Mouse (Mus musculus) hindbrain, embryonic 10.5 days (tissue): Measurements from ENCODE around the gene Tmem106c. TPM values are rescaled to one million over a fixed set of nuclear protein-coding genes. Genes with fewer than 3 reads are reported as not detected.

Experiments
- DNase-seq: peaks from one replicate; pipeline ENCODE4 v3.0.0-alpha.2; 2017; ENCODE audit warnings: low spot score
- H3K27ac ChIP-seq: fragments of 300-500 bp; sonication (generic); 2 replicates; pipeline ENCODE4 v1.5.1; 2016; ENCODE audit warnings: mild to moderate bottlenecking, moderate library complexity
- H3K27me3 ChIP-seq: fragments of 300-500 bp; sonication (generic); 2 replicates; pipeline ENCODE4 v1.6.1; 2016; ENCODE audit warnings: mild to moderate bottlenecking; ENCODE audit not compliant: poor library complexity, insufficient read depth, severe bottlenecking
- H3K36me3 ChIP-seq: fragments of 300-500 bp; sonication (generic); 2 replicates; pipeline ENCODE4 v1.6.1; 2016; ENCODE audit warnings: mild to moderate bottlenecking, moderate library complexity
- H3K4me1 ChIP-seq: fragments of 300-500 bp; sonication (generic); replicated peaks from 2 replicates; pipeline ENCODE4 v1.6.1; 2016; ENCODE audit warnings: mild to moderate bottlenecking
- H3K4me3 ChIP-seq: fragments of 300-500 bp; sonication (generic); 2 replicates; pipeline ENCODE4 v1.5.1; 2016; ENCODE audit warnings: mild to moderate bottlenecking, moderate library complexity
- H3K9me3 ChIP-seq: fragments of 300-500 bp; sonication (generic); 2 replicates; pipeline ENCODE4 v1.6.1; 2016; ENCODE audit warnings: mild to moderate bottlenecking, moderate library complexity
- whole genome bisulfite sequencing: fragments of 180-500 bp; shearing (Covaris S2); methylation state at CpG from one replicate; pipeline ENCODE4 v1.1.7; 2016; 5-methylcytosine and 5-hydroxymethylcytosine counted together
- polyA plus RNA-seq: library from polyadenylated mRNA; unstranded; fragments of >200 nt; fragmentation: Nextera tagmentation; extraction: Ambion mirVana; gene quantifications from 2 replicates; pipeline ENCODE4 v1.2.1, GENCODE M21; 2016

Tmem106c gene
- polyA plus RNA-seq, 1 experiment from 2014 or later = 58.9 TPM

DNA sequence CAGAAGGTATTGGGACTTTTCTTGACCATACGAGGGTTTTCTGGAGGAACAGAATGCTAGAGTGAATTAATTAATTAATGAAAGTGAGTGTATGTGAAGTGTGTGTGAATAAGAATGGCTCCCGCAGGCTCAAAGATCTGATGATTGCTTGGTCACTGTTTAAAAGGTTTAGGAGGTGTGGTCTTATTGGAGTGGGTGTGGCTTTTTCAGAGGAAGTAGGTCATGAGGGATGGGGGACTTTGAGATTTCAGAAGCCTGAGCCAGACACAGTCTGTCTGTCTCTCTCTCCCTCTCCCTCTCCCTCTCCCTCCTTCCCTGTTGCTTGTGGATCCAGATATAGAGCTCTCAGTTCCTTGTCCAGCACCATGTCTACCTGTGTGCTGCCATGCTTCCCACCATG is 22.7 kb upstream of the Tmem106c start:
- Histone ChIP-seq H3K4me3 (no peak overlapping the region), H3K9me3 (no peaks in the 10 kb centered on the region), H3K4me1 (peaks cover 13% of the 10 kb centered on the region), H3K36me3 (no peaks in the 10 kb centered on the region), H3K27ac (no peak overlapping the region), H3K27me3 (no peaks in the 10 kb centered on the region)
- no peak for DNase-seq
- 91% methylated on average over 2 of the region's 2 CpGs for WGBS

DNA sequence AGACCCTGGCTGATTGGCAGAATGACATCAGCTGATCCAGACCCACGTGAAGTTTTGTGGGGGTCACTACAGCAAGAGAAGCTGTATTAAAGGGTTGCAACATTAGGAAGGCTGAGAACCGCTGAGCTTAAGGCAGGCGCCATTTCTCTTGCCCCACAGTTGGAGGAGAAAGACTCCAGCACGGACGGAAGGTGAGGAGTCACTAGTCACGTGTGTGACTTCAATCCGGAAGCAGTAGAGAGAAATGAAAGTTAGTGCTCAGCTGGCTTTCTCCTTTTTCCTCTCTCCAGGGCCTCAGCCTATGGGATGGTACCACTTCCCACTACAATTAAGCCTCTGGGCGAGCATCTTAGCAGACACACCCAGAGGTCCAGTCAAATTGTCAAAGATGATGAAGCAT is 21.5 kb upstream of the Tmem106c start:
- DNase-seq = no peak
- H3K27ac ChIP-seq = no peak overlapping the region
- 91% methylated on average over 8 of the region's 8 CpGs for WGBS
- no peaks in the 10 kb centered on the region for H3K9me3 ChIP-seq
- no peaks in the 10 kb centered on the region for H3K36me3 ChIP-seq
- H3K27me3 ChIP-seq = no peaks in the 10 kb centered on the region
- H3K4me3 ChIP-seq = no peak overlapping the region
- peaks cover 13% of the 10 kb centered on the region for H3K4me1 ChIP-seq

DNA sequence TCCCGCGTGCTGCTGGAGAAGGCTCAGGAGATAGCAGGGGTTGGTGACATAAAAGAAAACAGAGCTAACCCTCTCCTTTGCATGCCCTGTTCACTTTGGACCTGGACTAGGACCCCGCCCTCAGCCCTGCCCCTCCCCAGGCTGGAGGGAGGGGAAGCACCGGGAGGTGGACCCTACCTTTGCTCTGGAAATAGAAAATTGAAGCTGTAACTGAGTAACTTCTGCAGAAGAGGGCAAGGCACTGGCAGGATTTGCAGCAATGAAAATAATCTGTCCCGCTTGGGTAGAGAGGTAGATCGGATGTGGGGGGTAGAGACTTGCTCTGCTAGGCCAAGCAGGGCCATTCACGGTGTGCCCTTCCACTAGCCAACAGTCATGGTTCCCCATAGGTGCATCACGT is 20.6 kb upstream of the Tmem106c start:
- Histone ChIP-seq H3K27me3 (no peaks in the 10 kb centered on the region), H3K4me1 (peaks cover 13% of the 10 kb centered on the region), H3K27ac (no peak overlapping the region), H3K36me3 (no peaks in the 10 kb centered on the region), H3K9me3 (no peaks in the 10 kb centered on the region), H3K4me3 (no peak overlapping the region)
- DNase-seq = no peak
- 89% methylated on average over 8 of the region's 8 CpGs for WGBS

DNA sequence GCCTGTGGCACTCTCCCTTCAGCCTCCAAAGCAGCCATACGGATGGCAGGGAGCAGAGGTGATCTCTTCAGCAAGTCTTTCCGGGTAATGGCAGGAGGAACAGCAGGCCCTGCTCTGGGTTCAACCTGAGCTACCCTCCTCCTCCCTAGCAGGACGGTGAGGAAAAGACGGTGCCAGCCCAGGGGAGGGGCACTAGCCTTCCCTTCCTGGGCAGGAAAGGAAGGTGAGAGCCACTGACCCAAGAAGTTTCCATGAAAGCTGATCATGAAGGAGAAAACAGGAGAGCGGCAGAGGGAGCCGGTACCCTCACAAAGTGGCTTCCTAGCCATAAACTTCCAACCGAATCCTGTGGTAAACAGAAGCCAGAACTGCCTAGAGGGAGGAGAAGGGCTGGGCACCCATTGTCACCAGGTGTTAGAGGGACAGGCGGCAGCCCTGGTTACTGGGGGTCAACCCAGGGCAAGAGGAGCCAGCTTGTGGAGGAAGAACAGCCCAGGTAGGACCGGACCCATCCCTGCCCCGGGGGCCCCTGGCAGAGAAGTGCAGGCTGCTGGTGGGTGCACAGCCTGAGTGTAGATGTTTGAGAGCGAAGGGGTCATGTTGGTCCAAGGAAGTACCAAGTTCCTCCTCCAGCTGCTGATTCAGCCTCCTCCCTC is 19.0 kb upstream of the Tmem106c start:
- Histone ChIP-seq H3K27ac (no peak overlapping the region), H3K36me3 (no peaks in the 10 kb centered on the region), H3K4me3 (no peak overlapping the region), H3K4me1 (peaks cover 17% of the 10 kb centered on the region), H3K9me3 (no peaks in the 10 kb centered on the region), H3K27me3 (peaks cover 9% of the 10 kb centered on the region; the same call in 1 of the 2 replicates)
- 82% methylated on average over 11 of the region's 11 CpGs for WGBS
- DNase-seq = no peak

DNA sequence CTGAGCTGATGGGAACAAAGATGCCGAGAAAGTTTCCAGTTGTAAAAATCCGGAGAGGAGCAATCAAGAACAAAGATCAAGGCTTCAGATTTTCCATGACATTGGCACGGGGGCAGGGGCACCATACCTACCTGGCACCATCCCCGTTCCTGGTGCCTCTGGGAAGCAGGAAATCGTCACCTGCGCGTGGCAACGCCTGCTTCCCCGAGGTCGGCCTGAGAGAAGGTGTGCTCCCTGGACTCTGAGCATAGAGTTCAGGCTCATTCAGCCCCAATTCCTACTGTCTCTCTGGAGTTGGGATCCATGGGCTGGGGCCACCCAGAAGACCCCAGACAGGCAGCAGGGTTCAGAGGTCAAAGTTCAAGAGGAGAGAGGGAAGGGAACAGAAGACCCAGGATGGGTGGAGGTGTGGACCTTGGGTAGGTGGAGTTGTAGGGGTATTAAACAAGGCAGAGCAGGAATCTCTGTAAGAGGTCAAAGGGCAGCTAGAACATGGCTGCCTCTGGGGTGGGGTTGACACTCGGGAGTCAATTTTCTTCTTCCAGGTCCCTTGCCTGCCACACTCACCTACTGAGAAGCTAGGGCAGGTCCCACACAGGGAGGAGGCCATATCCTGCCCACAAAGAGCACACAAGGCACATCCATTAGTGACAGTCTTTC is 18.2 kb upstream of the Tmem106c start:
- H3K9me3 ChIP-seq = no peaks in the 10 kb centered on the region
- no peak overlapping the region for H3K4me3 ChIP-seq
- WGBS = 78% methylated on average over 11 of the region's 11 CpGs
- no peak for DNase-seq
- H3K27me3 ChIP-seq = peaks cover 9% of the 10 kb centered on the region; the same call in 1 of the 2 replicates
- H3K36me3 ChIP-seq = no peaks in the 10 kb centered on the region
- H3K4me1 ChIP-seq = peaks cover 17% of the 10 kb centered on the region
- no peak overlapping the region for H3K27ac ChIP-seq

DNA sequence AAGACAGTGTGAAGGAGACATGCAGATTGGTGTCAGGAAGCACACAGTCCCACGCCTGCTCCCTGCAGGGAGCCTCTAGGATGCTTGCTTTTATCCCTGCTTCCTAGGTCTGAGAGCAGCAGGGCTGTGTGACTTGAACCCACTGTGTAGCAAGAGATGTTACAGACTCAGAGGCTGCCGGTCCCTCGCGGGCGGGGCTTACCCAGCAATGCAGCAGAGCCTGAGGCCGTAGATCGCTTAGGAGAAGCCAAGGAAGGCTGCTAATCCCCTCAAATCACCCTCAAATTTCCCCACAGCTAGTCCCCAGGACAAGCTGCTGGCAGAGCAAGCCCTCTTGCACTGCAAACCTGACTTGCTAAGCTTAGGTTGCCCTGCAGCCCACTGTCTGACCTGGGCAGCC is 15.3 kb upstream of the Tmem106c start:
- Histone ChIP-seq H3K4me3 (no peak overlapping the region), H3K36me3 (no peaks in the 10 kb centered on the region), H3K27me3 (peaks cover 31% of the 10 kb centered on the region), H3K27ac (peak overlapping the region; percentile 62; the same call in 1 of the 2 replicates), H3K4me1 (peaks cover 32% of the 10 kb centered on the region), H3K9me3 (no peaks in the 10 kb centered on the region)
- DNase-seq = no peak
- 41% methylated on average over 7 of the region's 7 CpGs for WGBS

DNA sequence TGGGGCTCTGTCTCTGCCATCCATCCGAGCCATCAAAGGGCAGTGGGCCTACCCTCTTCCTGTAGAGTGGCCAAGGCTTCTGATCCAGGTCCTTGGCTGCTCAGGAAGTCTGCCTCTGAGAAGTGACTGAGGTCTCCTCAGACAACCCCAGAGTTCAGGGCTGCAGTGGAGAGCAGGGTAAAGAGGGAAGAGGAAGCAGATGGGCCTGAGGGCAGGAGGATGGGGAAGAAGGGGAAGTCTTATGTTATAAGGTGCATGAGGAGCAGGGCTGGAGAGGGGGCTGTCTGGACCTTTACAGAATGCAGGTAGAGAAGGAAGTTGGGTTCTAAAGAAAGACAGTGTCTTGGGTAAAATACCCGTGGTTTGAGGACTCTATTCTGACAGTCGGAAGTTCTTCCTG is 14.3 kb upstream of the Tmem106c start:
- Histone ChIP-seq H3K27ac (0 out of 2 replicates have a peak overlapping the region, but pooled peaks have one; percentile 62), H3K4me3 (no peak overlapping the region), H3K36me3 (no peaks in the 10 kb centered on the region), H3K27me3 (peaks cover 34% of the 10 kb centered on the region), H3K4me1 (peaks cover 33% of the 10 kb centered on the region), H3K9me3 (no peaks in the 10 kb centered on the region)
- 85% methylated on average over 3 of the region's 3 CpGs for WGBS
- DNase-seq = no peak

DNA sequence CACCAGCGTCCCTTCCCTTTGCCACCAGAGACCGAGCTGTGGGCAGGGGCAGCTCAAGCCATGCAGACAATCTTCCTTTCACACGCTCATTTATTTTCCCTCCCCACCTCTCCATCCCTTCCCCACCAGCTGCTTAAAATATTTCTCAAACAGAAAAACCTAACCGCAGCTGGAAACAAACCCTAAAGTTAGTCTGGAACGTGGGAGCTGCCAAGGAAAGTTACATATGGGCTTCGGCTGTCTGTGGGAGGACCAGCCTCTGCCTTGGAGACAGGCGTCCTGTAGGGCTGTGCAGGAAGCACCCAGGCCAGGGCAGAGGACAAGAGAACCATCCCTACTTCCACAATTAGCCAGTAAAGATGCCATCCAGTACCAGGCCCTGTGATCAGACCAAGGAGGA is 13.8 kb upstream of the Tmem106c start:
- Histone ChIP-seq H3K27ac (no peak overlapping the region), H3K4me3 (no peak overlapping the region), H3K36me3 (no peaks in the 10 kb centered on the region), H3K4me1 (peaks cover 37% of the 10 kb centered on the region), H3K27me3 (peaks cover 34% of the 10 kb centered on the region), H3K9me3 (no peaks in the 10 kb centered on the region)
- 82% methylated on average over 7 of the region's 7 CpGs for WGBS
- DNase-seq = no peak

DNA sequence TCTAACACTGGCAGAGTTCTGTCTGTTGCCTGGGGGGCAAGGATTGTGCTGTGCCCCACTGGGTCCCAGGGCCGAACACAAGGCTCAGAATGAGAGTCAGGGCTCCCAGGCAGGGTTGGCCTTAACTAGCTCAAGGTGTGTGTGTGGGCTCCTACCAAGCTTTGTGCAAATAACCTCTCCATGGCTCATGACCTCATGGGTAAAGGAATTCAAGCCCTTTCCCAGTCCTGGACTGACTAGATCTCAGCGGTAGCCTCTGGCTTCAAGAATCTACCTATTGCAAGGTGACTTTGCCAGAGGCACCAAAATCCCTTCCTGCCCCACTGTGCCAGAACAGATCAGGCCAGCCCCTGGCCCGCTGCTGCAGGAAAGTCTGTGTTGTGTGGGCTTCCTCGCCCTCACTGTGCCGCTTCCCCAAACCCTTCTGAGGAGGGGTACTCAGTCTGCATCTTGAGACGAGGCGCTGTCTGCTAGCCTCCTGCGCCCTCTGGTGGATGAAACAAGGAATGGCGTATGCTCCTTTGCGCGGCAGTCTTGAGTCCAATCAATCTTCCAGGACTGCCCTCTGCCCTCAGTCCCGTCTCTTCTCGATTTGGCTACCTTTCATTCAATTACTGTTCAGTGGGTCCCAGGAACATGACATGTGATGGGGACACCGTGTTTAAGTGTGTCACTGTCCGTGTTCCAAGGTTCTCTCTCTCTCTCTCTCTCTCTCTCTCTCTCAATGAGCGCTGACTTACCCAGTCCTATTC is 11.7 kb upstream of the Tmem106c start:
- Histone ChIP-seq H3K27me3 (peaks cover 34% of the 10 kb centered on the region), H3K36me3 (no peaks in the 10 kb centered on the region), H3K27ac (peak overlapping the region; percentile 37; the same call in 1 of the 2 replicates), H3K9me3 (no peaks in the 10 kb centered on the region), H3K4me3 (no peak overlapping the region), H3K4me1 (peaks cover 44% of the 10 kb centered on the region)
- peak; percentile 83 for DNase-seq
- WGBS = 18% methylated on average over 16 of the region's 16 CpGs

DNA sequence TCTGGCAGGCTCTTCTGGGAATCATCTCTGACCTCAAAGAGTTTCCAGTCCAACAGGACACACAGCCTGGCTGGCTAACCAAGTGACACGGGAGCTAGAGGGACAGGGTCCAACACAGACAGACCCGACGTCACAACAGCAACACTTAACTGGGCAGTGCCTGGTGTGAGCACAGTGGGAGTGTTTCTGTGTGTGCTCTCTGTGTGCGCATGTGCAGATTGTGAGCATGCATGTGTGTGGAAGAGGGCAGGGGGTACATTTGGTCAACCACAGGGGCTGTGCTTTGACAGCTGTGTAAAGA is 11.2 kb upstream of the Tmem106c start:
- peaks cover 44% of the 10 kb centered on the region for H3K4me1 ChIP-seq
- DNase-seq = no peak
- H3K4me3 ChIP-seq = no peak overlapping the region
- H3K9me3 ChIP-seq = no peaks in the 10 kb centered on the region
- no peaks in the 10 kb centered on the region for H3K36me3 ChIP-seq
- peaks cover 34% of the 10 kb centered on the region for H3K27me3 ChIP-seq
- 62% methylated on average over 4 of the region's 4 CpGs for WGBS
- no peak overlapping the region for H3K27ac ChIP-seq

DNA sequence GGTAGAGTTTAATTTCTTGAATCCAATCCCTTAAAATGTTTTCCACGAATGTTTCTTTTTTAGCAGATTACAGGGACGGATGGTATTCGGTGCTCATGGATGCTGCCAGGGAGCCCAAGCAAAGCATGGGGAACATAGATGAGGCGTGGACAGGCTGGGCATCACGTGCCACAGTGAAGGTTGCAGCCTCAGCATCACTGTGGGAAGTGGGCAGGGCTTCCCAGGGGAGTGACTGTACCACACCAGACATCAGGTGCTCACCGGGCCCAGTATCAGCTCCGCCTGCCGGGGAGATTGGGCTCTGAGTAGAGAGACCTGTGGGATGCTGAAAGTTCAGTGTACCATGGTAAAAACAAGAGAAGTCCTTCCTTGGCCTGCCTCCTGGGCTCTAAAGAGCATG is 9.3 kb upstream of the Tmem106c start:
- 85% methylated on average over 8 of the region's 8 CpGs for WGBS
- no peaks in the 10 kb centered on the region for H3K9me3 ChIP-seq
- H3K36me3 ChIP-seq = no peaks in the 10 kb centered on the region
- DNase-seq = no peak
- H3K4me3 ChIP-seq = no peak overlapping the region
- H3K27me3 ChIP-seq = peaks cover 25% of the 10 kb centered on the region
- H3K4me1 ChIP-seq = peaks cover 34% of the 10 kb centered on the region
- H3K27ac ChIP-seq = no peak overlapping the region

DNA sequence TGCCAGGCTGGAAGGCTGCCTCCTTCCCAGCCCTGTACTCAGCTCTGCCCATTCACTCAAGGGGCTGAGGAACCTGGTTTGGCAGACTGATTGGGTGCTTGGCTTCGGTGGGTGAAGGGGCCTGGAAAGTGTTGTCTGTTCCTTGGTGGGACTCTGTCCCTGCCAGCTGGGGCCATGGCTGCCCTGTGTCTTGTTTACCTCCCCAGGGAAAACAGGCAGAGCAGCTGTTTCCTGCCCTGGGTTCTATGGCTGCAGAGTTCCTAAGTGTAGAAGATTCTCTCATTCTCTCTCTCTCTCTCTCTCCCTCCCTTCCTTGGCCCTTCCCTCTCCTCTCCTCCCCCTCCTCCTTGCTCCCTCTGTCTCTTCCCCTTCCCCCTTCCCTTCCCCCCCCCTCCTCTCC is 8.7 kb upstream of the Tmem106c start:
- Histone ChIP-seq H3K27ac (peak overlapping the region; percentile 74), H3K27me3 (peaks cover 25% of the 10 kb centered on the region), H3K4me1 (peaks cover 34% of the 10 kb centered on the region), H3K9me3 (no peaks in the 10 kb centered on the region), H3K36me3 (no peaks in the 10 kb centered on the region), H3K4me3 (no peak overlapping the region)
- WGBS = 68% methylated on average over 1 of the region's 1 CpGs
- DNase-seq = peak; percentile 16

DNA sequence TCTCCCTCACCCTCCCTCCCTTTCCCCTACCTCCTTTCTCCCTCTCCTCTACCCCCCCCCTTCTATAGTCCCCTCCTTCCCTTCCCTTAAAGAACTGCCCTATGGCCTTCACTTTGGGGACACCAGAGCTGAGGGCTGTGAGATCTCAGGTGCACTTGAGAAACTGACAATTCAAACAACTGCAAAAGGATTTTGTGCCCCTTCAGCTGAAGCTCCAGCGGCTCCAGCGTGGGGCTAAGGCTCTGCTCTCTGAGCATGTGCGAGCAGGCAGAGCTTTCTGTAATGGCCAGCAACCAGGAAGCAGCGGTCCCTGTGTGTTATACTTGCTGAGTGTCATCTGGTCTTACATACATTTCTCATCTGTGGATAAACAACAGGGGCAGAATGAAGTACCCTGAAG is 8.3 kb upstream of the Tmem106c start:
- Histone ChIP-seq H3K4me1 (peaks cover 34% of the 10 kb centered on the region), H3K27ac (peak overlapping the region; percentile 76)
- DNase-seq = no peak

More for the DNA sequence above, 8.3 kb upstream of the Tmem106c start:
- no peaks in the 10 kb centered on the region for H3K36me3 ChIP-seq
- H3K4me3 ChIP-seq = no peak overlapping the region
- 27% methylated on average over 4 of the region's 4 CpGs for WGBS
- peaks cover 25% of the 10 kb centered on the region for H3K27me3 ChIP-seq
- H3K9me3 ChIP-seq = no peaks in the 10 kb centered on the region
